Mouse (Mus musculus): Measurements from ENCODE around the gene Olfr1381.
"Not testable (repeated sequence)": the region's sequence is repeated elsewhere in the genome, so short reads cannot be mapped to it uniquely, and the experiment has no call there.

Gene Olfr1381

DNA sequence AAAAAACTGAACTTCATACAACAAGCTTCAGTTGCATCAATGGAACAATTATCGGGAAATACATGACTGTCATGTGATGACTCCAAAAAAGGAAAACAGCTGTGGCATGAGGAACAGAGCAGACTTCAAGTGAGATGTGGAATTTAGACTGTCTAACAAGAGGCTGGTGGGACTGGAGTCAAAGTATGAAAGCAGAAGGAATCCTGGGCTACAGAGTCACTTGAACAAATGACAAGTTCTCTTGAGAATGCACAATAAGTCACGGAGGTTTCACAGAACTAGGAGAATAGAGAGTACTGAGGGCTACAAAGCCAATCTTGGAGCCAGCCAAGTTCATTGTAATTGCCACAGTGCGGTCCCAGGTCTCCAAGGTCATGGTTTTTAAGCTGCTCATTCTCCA, at the start of gene Olfr1381:
Gene Olfr1381 (plus strand): TSS at position 301 of the 400 bp plus-strand sequence.
- DNase-seq (ENCODE audit: low read depth), result not testable (repeated sequence)

DNA sequence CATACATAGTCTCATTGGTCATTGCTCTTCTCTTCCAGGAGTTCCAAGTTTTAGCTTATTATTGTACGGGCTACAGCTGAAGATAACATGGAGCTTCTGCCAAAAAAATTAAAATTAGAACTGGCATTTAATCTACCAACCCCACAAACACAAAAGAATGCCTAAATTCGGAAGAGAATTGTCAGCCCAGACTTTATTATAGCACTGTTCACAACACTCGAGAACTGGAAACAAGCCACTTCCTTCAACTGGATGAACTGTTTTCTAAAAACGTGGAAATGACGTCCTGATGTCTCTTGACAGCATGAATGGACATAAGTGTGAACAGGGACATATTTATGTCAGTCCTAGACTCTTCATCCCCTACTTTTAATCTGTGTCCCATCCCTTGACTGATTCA, 25.2 kb upstream of the Olfr1381 start:
- no peak for DNase-seq (ENCODE audit: low read depth)

DNA sequence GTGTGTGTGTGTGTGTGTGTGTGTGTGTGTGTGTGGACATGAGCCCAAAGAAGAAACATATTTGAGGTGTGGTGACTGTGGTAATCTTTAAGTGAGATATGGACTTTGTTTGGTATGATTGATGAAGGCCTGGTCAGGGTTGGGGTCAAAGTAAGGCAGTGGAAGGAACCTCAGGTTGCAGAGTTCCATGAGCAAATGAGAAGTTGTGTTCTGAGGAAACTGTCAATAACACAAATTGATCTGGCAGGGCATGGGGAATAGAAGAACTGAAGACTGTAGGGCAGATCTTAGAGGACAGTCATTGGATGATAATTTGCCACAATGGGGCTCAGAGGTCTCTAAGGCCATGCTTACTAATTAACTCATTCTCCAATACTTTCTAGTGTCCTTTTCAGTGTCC, 23.9 kb upstream of the Olfr1381 start, which contains the start of gene Olfr1383:
Gene Olfr1383 (plus strand): TSS at position 301 of the 400 bp plus-strand sequence.
- DNase-seq (ENCODE audit: low read depth), result no peak

DNA sequence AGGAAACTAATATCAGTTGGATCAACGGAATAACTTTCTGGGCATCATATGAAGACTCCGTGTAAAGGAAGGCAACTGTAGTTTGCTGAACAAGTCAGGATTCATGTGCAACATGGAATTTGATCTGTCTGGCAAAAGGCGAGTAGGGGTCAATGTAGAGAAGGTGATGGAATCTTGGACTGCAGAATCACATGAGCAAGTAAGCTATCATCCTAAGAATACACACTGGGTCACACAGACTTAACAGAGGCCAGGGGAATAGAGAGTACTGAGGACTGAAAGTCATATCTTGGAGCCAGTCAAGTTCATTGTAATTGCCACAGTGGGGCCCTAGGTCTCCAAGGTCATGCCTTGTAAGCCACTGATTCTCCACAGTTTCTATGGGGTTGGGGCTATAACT, 15.3 kb upstream of the Olfr1381 start, which contains the start of gene Olfr1382:
Gene Olfr1382 (plus strand): TSS at position 301 of the 400 bp plus-strand sequence.
- no peak for DNase-seq (ENCODE audit: low read depth)

DNA sequence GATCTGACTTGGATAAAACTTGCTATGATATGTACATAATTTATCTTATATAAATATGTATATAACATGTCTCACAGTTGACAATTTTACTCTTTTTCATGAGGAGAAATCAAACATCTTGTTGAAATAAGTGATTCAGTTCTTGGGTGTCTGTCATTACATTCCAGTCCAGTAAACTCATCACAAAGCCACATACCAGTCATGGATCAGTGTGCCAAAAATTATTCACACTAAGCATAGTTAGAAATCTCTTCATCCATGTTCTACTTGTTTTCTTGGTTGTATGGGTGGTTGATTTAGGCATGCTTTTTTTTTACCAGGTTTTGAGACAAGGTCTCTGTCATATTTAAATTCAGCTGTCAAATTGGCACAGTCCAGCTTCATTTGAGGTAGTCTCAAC, 10.5 kb upstream of the Olfr1381 start:
- peak; percentile 7 for DNase-seq (ENCODE audit: low read depth)

DNA sequence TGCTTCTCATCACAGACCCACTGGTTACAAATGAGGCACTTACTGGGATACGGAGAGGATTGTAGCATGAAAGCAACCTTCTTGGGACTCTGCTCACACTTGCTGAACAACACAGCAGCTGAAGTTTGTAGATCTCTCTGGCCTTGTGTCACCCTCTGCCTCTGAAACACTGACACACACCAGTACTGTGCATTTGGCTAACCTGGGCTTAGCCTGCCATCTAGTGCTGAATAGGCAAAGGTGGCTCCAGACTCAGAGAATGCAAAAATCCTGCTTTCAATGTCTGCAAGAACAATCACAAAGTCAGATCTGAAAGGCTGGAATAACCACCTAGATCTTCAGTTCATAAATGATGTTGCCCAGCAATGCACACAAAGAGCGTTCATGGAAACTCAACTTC, 6.6 kb upstream of the Olfr1381 start:
- peak; percentile 24 for DNase-seq (ENCODE audit: low read depth)

DNA sequence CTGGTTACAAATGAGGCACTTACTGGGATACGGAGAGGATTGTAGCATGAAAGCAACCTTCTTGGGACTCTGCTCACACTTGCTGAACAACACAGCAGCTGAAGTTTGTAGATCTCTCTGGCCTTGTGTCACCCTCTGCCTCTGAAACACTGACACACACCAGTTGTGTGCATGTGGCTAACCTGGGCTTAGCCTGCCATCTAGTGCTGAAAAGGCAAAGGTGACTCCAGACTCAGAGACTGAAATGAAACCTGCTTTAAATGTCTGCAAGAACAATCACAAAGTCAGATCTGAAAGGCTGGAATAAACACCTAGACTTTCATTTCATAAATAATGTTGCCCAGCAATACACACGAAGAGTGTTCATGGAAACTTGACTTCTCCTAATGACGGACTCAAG, 10.8 kb downstream of the Olfr1381 start:
- DNase-seq (ENCODE audit: low read depth), result peak; percentile 17

DNA sequence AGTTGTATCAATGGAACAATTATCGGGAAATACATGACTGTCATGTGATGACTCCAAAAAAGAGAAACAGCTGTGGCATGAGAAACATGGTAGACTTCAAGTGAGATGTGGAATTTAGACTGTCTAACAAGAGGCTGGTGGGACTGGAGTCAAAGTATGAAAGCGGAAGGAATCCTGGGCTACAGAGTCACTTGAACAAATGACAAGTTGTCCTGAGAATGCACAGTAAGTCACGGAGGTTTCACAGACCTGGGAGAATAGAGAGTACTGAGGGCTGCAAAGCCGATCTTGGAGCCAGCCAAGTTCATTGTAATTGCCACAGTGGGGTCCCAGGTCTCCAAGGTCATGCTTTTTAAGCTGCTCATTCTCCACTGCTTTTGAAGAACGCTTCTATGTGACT, 13.3 kb downstream of the Olfr1381 start, which contains the start of gene Olfr1380:
Gene Olfr1380 (plus strand): TSS at position 301 of the 400 bp plus-strand sequence.
- not testable (repeated sequence) for DNase-seq (ENCODE audit: low read depth)

DNA sequence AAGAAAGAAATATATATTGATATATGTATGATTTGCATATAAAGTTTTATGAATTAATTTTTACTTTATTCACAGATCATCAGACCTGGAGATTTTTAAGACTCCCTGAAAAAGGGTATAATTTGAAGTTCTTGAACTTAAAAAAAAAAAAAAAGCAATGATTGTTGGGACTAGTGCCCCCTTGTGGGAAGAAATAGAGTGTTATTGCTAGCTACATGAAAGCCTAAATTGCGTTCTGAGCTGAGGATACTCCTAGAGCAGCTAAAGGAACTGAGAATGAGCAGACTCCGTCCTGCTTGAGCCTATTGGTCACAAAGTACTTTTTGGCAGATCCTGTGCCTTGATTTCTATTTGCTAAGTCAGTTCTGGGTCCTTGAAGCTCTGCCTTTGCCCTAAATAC, 31.8 kb downstream of the Olfr1381 start:
- peak; percentile 53 for DNase-seq (ENCODE audit: low read depth)

DNA sequence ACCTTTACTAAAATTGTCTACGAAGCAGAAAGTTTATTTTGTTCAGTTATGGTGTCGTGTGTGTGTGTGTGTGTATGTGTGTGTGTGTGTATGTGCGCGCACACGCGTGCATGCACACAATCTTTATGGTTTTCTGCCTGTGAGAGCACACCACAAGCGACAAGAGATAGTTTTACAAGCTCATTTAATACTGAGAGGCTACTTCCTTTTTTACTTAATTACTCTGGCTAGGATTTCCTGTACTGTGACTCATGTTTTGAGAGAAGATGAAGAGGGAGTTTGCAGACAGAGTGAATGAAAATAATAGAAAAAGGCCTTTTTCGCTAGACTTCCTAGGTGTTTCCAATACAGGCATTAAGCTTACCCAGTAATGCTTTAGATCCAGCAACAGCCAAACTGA, 37.2 kb downstream of the Olfr1381 start:
- DNase-seq (ENCODE audit: low read depth), result not testable (repeated sequence)

DNA sequence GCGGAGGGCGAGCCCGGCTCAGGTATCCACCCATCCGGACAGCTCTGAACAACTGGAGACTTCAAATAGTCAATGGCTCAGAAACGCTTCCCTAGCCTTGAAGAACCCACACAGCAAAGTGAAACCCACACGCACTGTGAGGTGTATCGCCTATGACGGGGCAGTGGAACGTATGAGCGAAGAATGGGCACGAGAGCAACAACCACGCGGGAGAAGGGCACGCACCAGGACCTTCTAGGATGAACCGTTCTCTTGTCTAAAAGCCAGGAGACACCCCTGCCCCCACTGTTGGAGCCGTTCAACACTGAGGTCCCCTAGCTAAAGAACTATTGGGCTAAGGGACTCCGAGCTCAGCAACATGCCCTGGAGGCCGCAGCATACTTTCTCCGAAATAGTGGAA, 47.0 kb downstream of the Olfr1381 start:
- DNase-seq (ENCODE audit: low read depth), result no peak

DNA sequence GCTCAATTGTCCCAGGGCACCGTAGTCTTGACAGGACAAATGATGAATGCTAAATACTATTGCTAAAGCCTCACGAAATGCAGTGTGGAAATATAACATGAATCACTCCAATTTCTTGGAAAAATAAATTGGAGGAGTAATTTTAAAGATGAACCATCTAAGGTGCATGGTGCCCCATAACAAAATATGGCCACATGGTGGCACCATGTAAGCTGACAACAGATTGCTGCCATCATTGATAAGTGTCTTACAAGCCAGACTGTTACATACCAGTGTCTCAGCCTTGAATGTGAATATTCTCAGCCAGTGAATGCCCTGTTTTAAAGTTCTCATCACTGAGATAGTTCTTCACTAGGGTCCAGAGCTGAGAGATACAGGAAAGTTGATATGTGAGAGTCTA, 53.9 kb downstream of the Olfr1381 start:
- DNase-seq (ENCODE audit: low read depth), result not testable (repeated sequence)
